Mouse (Mus musculus) kidney, embryonic 14.5 days (tissue): ENCODE measurements at regions not wholly inside any gene's neighbourhood (a gene's known extent, or its start where the extent isn't known, plus 50 kb on each side); places are given as distances from the start of the nearest gene placed in this dataset.
A peak's percentile ranks its signal among the peaks of the same experiment; 100 is the strongest.

ENCODE experiments used
- ATAC-seq: fragments of 200-750 bp; cut with Nextera tagmentation; 2 replicates; pipeline ENCODE4 v1.8.0; 2017; ENCODE audit warnings: moderate number of reproducible peaks, mild to moderate bottlenecking, moderate TSS enrichment, moderate library complexity; ENCODE audit not compliant: low FRiP score, low TSS enrichment
- H3K27ac ChIP-seq: fragments of 300-500 bp; sonication (generic); 2 replicates; pipeline ENCODE4 v1.5.1; 2014; ENCODE audit warnings: low read depth, mild to moderate bottlenecking, low read length, moderate library complexity, mixed read lengths
- H3K27me3 ChIP-seq: fragments of 300-500 bp; sonication (generic); 2 replicates; pipeline ENCODE4 v1.6.1; 2014; ENCODE audit warnings: mild to moderate bottlenecking, low read length; ENCODE audit not compliant: control insufficient read depth, insufficient read depth
- H3K36me3 ChIP-seq: fragments of 300-500 bp; sonication (generic); 2 replicates; pipeline ENCODE4 v1.6.1; 2014; ENCODE audit warnings: low read length, mixed read lengths; ENCODE audit not compliant: control insufficient read depth, insufficient read depth
- H3K4me1 ChIP-seq: fragments of 300-500 bp; sonication (generic); 2 replicates; pipeline ENCODE4 v1.6.1; 2014; ENCODE audit warnings: low read length, mixed read lengths; ENCODE audit not compliant: control insufficient read depth, insufficient read depth
- H3K4me2 ChIP-seq: fragments of 300-500 bp; sonication (generic); replicated peaks from 2 replicates; pipeline ENCODE4 v1.6.1; 2014; ENCODE audit warnings: low read depth, mild to moderate bottlenecking, low read length
- H3K4me3 ChIP-seq: fragments of 300-500 bp; sonication (generic); 2 replicates; pipeline ENCODE4 v1.5.1; 2014; ENCODE audit warnings: mild to moderate bottlenecking, low read length
- H3K9ac ChIP-seq: fragments of 300-500 bp; sonication (generic); 2 replicates; pipeline ENCODE4 v1.6.1; 2014; ENCODE audit warnings: low read depth, mild to moderate bottlenecking, low read length, moderate library complexity
- H3K9me3 ChIP-seq: fragments of 300-500 bp; sonication (generic); 2 replicates; pipeline ENCODE4 v1.6.1; 2016; ENCODE audit warnings: low read length; ENCODE audit not compliant: control insufficient read depth
- WGBS: fragments of 180-500 bp; shearing (Covaris S2); extraction: QIAGEN DNeasy Blood & Tissue Kit; methylation state at CpG from one replicate; pipeline ENCODE4 v1.1.7; 2014; 5-methylcytosine and 5-hydroxymethylcytosine counted together

- Histone ChIP-seq H3K27ac (no peak overlapping the region), H3K4me1 (no peaks in the 10 kb centered on the region), H3K27me3 (no peaks in the 10 kb centered on the region), H3K4me2 (no peak overlapping the region), H3K36me3 (no peaks in the 10 kb centered on the region), H3K9me3 (no peaks in the 10 kb centered on the region), H3K9ac (no peak overlapping the region), H3K4me3 (no peak overlapping the region)
- no peak for ATAC-seq
- 83% methylated on average over 4 of the region's 4 CpGs for WGBS
Measured at GRCm38 (mm10) chr15:52863494-52863893, 1021.2 kb upstream of the Gm7489 start.

GRCm38 (mm10) chr15:52892244-52892950 lies 992.3 kb upstream of the Gm7489 start:
- H3K27ac ChIP-seq, result no peak overlapping the region
- no peak overlapping the region for H3K4me3 ChIP-seq
- WGBS, result 70% methylated on average over 9 of the region's 9 CpGs
- no peak overlapping the region for H3K4me2 ChIP-seq
- ATAC-seq, result no peak
- H3K27me3 ChIP-seq, result no peaks in the 10 kb centered on the region
- H3K36me3 ChIP-seq, result no peaks in the 10 kb centered on the region
- H3K4me1 ChIP-seq, result no peaks in the 10 kb centered on the region
- no peaks in the 10 kb centered on the region for H3K9me3 ChIP-seq
- no peak overlapping the region for H3K9ac ChIP-seq

- H3K4me1 ChIP-seq, result no peaks in the 10 kb centered on the region
- no peak for ATAC-seq
- H3K27ac ChIP-seq, result no peak overlapping the region
- H3K27me3 ChIP-seq, result no peaks in the 10 kb centered on the region
- no peak overlapping the region for H3K4me2 ChIP-seq
- no peaks in the 10 kb centered on the region for H3K9me3 ChIP-seq
- no peak overlapping the region for H3K4me3 ChIP-seq
- no peaks in the 10 kb centered on the region for H3K36me3 ChIP-seq
- WGBS, result 80% methylated on average over 1 of the region's 1 CpGs
- H3K9ac ChIP-seq, result no peak overlapping the region
Measured at GRCm38 (mm10) chr15:52898107-52898506, 986.6 kb upstream of the Gm7489 start.

GRCm38 (mm10) chr15:52899403-52899802 lies 985.3 kb upstream of the Gm7489 start:
- 38% methylated on average over 4 of the region's 4 CpGs for WGBS

DNA sequence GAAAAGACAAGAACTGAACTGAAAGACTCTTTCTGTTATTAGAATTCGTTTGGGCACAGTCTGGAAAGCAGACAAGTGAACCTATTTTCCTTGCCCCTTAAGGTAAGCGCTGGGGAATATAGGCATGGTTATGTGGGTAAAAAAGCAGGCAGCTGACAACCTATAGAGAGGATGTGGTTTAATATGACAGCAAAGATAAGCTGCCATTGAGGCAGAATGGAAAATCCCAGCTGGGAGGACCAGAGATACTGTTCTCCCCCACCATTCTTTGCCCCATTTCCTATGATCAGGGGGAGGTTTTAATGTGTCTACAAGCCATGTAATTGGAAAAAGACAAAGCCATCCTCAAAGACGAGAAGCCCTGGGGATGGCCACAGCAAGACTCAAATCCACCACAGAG lies 984.9 kb upstream of the Gm7489 start:
- ATAC-seq, result no peak; the same call in 1 of the 2 replicates
- WGBS, result 55% methylated on average over 3 of the region's 3 CpGs

More at GRCm38 (mm10) chr15:52899403-52899802, 985.3 kb upstream of the Gm7489 start:
- H3K4me2 ChIP-seq, result no peak overlapping the region
- no peak overlapping the region for H3K27ac ChIP-seq
- no peaks in the 10 kb centered on the region for H3K9me3 ChIP-seq
- H3K27me3 ChIP-seq, result no peaks in the 10 kb centered on the region
- ATAC-seq, result peak; percentile 82
- H3K4me1 ChIP-seq, result no peaks in the 10 kb centered on the region
- no peaks in the 10 kb centered on the region for H3K36me3 ChIP-seq
- H3K4me3 ChIP-seq, result no peak overlapping the region
- H3K9ac ChIP-seq, result no peak overlapping the region

DNA sequence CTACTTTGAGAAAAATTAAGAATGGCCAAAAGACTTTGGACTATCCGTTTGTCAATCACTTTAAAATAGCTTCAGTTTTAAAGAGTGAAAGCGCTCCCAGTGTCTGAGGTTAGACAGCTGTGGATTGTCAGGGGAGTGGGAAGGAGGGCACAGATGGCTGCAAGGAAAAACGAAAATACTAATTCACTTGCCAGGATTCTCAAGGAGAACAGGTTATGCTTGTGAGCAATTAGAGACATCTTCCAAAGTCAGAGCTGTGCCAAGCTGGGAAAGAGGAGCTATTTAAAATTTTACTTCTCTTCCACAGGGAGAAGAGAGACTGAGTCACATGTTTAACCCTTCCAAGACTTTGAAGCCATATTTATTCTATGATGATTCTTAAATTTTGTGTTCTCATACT lies 979.5 kb upstream of the Gm7489 start:
- no peak overlapping the region for H3K27ac ChIP-seq
- no peaks in the 10 kb centered on the region for H3K9me3 ChIP-seq
- H3K4me2 ChIP-seq, result no peak overlapping the region
- H3K9ac ChIP-seq, result no peak overlapping the region
- H3K36me3 ChIP-seq, result no peaks in the 10 kb centered on the region
- no peak overlapping the region for H3K4me3 ChIP-seq
- no peak for ATAC-seq
- 77% methylated on average over 3 of the region's 3 CpGs for WGBS
- H3K27me3 ChIP-seq, result no peaks in the 10 kb centered on the region
- no peaks in the 10 kb centered on the region for H3K4me1 ChIP-seq

More for the DNA sequence above, 984.9 kb upstream of the Gm7489 start:
- Histone ChIP-seq H3K9me3 (no peaks in the 10 kb centered on the region), H3K27me3 (no peaks in the 10 kb centered on the region), H3K4me1 (no peaks in the 10 kb centered on the region), H3K4me2 (no peak overlapping the region), H3K36me3 (no peaks in the 10 kb centered on the region), H3K4me3 (no peak overlapping the region), H3K9ac (no peak overlapping the region), H3K27ac (no peak overlapping the region)

DNA sequence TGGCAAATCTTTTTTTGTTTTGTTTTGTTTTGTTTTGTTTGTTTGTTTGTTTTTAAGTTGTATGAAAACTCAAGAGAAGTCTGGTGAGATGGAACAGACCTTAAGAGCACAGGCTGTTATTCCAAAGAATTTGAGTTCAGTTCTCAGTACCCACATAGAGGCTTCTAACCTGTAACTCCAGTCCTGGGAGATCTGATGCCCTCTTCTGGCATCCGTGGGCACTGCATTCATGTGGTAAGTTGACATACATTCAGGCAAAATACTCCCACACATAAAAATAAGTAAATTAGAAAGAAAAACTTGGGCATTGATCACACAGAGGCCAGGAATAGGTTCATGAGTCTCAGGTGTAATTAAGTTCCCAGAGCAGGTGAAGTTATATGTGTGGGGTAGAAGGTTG lies 977.5 kb upstream of the Gm7489 start:
- Histone ChIP-seq H3K27me3 (no peaks in the 10 kb centered on the region), H3K4me1 (no peaks in the 10 kb centered on the region), H3K9me3 (no peaks in the 10 kb centered on the region), H3K9ac (no peak overlapping the region), H3K4me2 (no peak overlapping the region), H3K27ac (no peak overlapping the region), H3K36me3 (no peaks in the 10 kb centered on the region), H3K4me3 (no peak overlapping the region)
- ATAC-seq, result no peak
- WGBS, result 46% methylated on average over 1 of the region's 1 CpGs

GRCm38 (mm10) chr15:52922277-52922676 lies 962.4 kb upstream of the Gm7489 start:
- Histone ChIP-seq H3K9me3 (peaks cover 8% of the 10 kb centered on the region; the same call in 1 of the 2 replicates), H3K9ac (no peak overlapping the region), H3K4me2 (no peak overlapping the region), H3K27ac (no peak overlapping the region), H3K4me1 (no peaks in the 10 kb centered on the region), H3K4me3 (no peak overlapping the region), H3K27me3 (no peaks in the 10 kb centered on the region), H3K36me3 (no peaks in the 10 kb centered on the region)
- ATAC-seq, result no peak
- 93% methylated on average over 1 of the region's 1 CpGs for WGBS

GRCm38 (mm10) chr15:52928408-52928807 lies 956.3 kb upstream of the Gm7489 start:
- no peak overlapping the region for H3K9ac ChIP-seq
- H3K4me3 ChIP-seq, result no peak overlapping the region
- no peaks in the 10 kb centered on the region for H3K9me3 ChIP-seq
- no peak overlapping the region for H3K27ac ChIP-seq
- no peaks in the 10 kb centered on the region for H3K27me3 ChIP-seq
- WGBS, result 37% methylated on average over 3 of the region's 3 CpGs
- no peak overlapping the region for H3K4me2 ChIP-seq
- peak; percentile 73; the same call in 1 of the 2 replicates for ATAC-seq
- no peaks in the 10 kb centered on the region for H3K4me1 ChIP-seq
- no peaks in the 10 kb centered on the region for H3K36me3 ChIP-seq
